Mouse (Mus musculus) 416B (cell line): ENCODE measurements at regions not wholly inside any gene's neighbourhood (a gene's known extent, or its start where the extent isn't known, plus 50 kb on each side); places are given as distances from the start of the nearest gene placed in this dataset.
A peak's percentile ranks its signal among the peaks of the same experiment; 100 is the strongest.

Source experiments
- DNase-seq: peaks from one replicate; pipeline ENCODE4 v3.0.0; 2011; ENCODE audit warnings: low read depth

GRCm38 (mm10) chr9:120861788-120862345 is 67.1 kb upstream of the Ctnnb1 start:
- no peak for DNase-seq

DNA sequence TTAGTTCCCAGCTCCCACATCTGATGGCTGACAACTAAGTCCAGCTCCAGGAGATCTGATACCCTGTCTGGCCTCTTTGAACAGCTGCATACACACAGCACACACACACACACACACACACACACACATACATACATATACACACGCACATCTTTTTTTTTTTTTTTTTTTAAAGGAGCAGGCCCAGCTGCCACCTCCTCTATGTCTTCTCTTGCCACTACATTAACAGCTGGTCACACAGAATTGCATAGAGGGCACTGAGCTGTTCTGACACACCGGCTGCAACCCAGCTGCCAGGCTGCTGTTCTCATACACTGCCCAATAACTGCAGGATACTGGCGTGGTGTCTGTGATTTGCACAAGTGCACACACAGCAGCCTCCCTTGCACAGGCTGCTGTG is 64.6 kb upstream of the Ctnnb1 start:
- DNase-seq = no peak

GRCm38 (mm10) chr9:120866251-120866650 is 62.8 kb upstream of the Ctnnb1 start:
- no peak for DNase-seq

DNA sequence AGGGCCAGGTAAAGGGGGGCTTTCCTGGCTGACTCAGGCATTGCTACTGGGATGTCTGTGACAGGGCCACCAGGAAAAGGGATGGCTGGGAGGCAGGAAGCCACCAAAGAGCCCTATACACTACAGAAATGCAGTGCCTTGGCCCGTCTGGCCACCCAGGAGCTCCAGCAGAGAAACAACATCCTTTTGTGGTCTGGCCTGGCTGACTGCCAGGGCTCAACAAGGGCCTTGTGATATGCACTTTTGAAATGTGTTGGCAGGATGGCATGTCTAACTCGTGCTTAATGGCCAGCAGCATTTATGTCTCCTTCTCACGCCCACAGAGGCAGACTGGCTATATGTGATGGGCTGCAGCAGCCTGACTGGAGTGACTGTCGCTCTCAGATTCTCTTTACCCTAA is 62.3 kb upstream of the Ctnnb1 start:
- peak; percentile 97 for DNase-seq

GRCm38 (mm10) chr9:120867861-120868260 is 61.2 kb upstream of the Ctnnb1 start:
- DNase-seq = no peak

DNA sequence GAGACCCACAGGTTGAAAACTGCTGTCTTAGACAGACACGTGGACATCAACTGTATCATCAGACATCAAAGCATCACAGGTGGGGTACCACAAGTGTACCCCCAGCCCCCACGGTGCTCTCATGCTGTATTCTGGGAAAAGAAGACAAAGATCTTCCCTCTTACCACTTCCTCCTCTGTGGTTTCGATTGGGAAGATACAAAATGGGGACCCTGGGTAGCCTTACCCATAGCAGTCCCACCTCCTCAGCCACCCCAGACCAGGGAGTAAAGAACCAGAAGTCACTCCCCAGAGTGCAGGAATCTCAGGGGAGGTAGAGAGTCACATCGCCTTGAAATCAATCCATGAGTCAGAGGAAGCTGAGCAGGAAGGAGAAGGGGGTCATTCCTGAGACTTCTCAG is 60.7 kb upstream of the Ctnnb1 start:
- DNase-seq = peak; percentile 39

DNA sequence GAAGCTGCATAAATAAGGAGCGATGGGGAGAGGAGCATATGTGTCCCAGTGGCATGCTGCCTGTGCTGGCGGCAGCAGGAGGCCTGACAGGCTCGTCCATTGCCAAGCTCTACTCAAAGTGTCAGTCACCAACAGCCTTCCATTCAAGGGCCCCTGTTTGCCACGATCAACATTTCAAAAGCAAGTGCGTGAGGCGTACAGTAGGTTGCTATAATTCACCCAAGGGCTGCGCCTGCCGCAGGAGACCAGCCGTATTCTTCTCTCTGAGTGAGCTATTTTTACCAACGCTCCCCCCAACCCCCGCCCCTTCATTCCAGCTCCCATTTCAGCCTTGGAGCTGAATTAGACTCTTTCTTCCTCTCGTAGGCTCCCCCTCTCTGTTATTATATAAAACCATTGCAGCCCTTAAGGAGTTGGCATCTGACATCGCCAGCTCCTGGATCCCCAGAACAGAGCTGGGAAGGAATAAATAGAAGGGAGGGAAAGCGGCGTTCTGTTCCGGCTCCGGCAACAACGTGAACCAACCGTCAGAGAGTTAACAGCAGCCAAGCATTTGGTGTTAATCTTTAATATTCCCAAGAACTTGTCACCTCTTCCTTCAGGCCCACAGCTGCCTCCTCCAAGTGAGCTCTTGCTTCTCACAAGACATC is 59.5 kb upstream of the Ctnnb1 start:
- no peak for DNase-seq

DNA sequence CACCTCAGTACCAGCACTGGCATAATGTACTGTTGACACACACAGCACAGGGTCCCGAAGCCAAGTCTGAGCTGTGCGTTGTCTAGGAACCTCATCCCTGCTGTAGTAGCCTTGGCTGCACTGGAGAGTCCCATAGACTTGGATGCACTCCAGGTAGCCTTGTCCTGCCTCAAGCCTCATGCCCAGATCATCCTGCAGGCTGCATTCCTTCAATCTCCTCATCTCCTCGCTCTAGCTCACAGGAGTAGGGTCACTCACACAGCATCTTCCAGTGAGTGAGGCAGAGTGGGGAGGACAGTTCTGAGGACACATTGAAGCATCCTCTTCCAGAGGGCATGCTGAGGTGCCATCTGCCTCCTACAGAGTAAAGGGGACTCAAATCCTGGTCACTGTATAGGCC is 55.7 kb upstream of the Ctnnb1 start:
- no peak for DNase-seq

GRCm38 (mm10) chr9:120874416-120874976 is 54.5 kb upstream of the Ctnnb1 start:
- no peak for DNase-seq

GRCm38 (mm10) chr9:120877101-120877500 is 51.9 kb upstream of the Ctnnb1 start:
- DNase-seq = no peak
